Mouse (Mus musculus): ENCODE measurements around the gene Endog. TPM values are rescaled to one million over a fixed set of nuclear protein-coding genes. Genes with fewer than 3 reads are reported as not detected.
A peak's percentile ranks its signal among the peaks of the same experiment; 100 is the strongest.
"Not testable (repeated sequence)": the region's sequence is repeated elsewhere in the genome, so short reads cannot be mapped to it uniquely, and the experiment has no call there.

Endog gene
- polyA plus RNA-seq, 1 experiment from 2014 or later = 30.4 TPM

DNA sequence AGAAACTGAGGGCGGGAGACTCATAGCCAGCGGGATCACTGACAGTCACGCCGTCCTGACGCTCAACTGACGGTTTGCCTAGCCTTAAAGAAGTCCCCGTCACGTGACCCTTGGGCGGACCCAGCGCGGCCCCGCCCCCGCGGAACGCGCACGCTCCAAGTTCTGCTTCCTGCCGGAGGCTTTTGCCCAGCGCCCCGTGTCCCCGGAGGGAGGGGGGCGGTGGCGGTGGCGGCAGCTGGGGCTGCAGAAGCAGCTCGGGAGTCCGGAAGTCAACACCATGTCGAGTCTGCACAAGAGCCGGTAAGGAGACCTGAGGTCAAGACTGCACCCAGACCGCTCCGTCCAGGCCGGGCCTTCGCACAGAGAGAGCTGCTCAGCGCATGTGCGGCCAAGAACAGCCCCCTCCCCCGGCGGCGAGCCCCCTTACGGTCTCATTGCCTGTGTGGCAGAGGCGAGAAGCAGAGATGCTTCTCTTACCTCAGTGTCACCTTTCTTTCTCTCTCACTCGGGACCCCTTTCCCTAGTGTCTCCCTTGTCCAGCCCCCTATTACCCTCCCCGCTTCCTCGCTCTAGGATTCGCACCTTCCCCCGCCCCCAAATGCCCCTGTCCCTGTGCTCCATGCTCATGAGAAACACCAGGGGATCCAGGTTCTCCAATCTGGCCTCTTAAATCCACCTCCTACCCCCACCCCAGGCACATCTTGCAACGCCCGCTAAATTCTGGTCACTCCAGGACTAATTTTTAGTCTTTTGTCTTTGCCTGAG lies 37.5 kb upstream of the Endog start, which contains the start of gene Tbc1d13:
Gene Tbc1d13, plus strand, starts transcription at position 134 of the 765 bp plus-strand sequence.
- WGBS = under 1% methylated on average over 46 of the region's 46 CpGs
- peaks cover 18% of the 10 kb centered on the region for H3K4me1 ChIP-seq (ENCODE audit: control insufficient read depth, insufficient read depth, low read length)
- peak; percentile 94 for ATAC-seq (ENCODE audit: low read depth)
- peak within 1 kb of the TSS; percentile 82 for H3K4me3 ChIP-seq (ENCODE audit: low read depth, low read length)
- H3K9me3 ChIP-seq (ENCODE audit: control insufficient read depth, low read length) = no peaks in the 10 kb centered on the region
- peak within 1 kb of the TSS; percentile 79 for H3K9ac ChIP-seq (replicated peaks; ENCODE audit: low read depth, low read length)
- peak within 1 kb of the TSS; percentile 70 for H3K27ac ChIP-seq (ENCODE audit: low read depth, low read length)
- H3K36me3 ChIP-seq (ENCODE audit: control insufficient read depth, insufficient read depth, low read length) = peaks cover 9% of the 10 kb centered on the region; the same call in 1 of the 2 replicates
- H3K27me3 ChIP-seq (ENCODE audit: control insufficient read depth, insufficient read depth, low read length) = no peaks in the 10 kb centered on the region
- H3K4me2 ChIP-seq (ENCODE audit: low read depth, low read length) = peak within 1 kb of the TSS; percentile 96

DNA sequence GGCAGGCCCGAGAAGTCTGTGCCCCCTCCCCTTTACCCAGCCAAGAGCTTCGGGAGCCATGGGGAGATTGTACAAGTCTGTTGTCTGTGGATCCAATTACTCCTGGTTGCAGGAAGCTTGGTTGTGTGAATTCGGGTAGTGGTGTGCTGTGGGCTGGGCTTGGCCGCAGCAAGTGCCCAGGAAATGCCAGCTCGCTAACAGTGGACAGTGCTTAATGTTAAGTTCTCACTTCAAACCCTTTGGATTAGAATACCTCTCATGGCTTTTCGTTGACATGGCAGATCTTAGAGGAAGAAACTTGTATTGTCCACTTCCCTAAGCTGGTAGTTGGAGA lies 36.9 kb upstream of the Endog start:
- H3K27me3 ChIP-seq (ENCODE audit: control insufficient read depth, insufficient read depth, low read length) = no peaks in the 10 kb centered on the region
- peak overlapping the region; percentile 70; the same call in 1 of the 2 replicates for H3K27ac ChIP-seq (ENCODE audit: low read depth, low read length)
- 27% methylated on average over 6 of the region's 6 CpGs for WGBS
- no peaks in the 10 kb centered on the region for H3K9me3 ChIP-seq (ENCODE audit: control insufficient read depth, low read length)
- H3K4me1 ChIP-seq (ENCODE audit: control insufficient read depth, insufficient read depth, low read length) = peaks cover 18% of the 10 kb centered on the region
- H3K9ac ChIP-seq (replicated peaks; ENCODE audit: low read depth, low read length) = peak overlapping the region; percentile 79
- H3K4me3 ChIP-seq (ENCODE audit: low read depth, low read length) = peak overlapping the region; percentile 82
- H3K4me2 ChIP-seq (ENCODE audit: low read depth, low read length) = peak overlapping the region; percentile 96
- peaks cover 9% of the 10 kb centered on the region; the same call in 1 of the 2 replicates for H3K36me3 ChIP-seq (ENCODE audit: control insufficient read depth, insufficient read depth, low read length)
- 0 out of 2 replicates have a peak, but pooled peaks have one; percentile 16 for ATAC-seq (ENCODE audit: low read depth)

DNA sequence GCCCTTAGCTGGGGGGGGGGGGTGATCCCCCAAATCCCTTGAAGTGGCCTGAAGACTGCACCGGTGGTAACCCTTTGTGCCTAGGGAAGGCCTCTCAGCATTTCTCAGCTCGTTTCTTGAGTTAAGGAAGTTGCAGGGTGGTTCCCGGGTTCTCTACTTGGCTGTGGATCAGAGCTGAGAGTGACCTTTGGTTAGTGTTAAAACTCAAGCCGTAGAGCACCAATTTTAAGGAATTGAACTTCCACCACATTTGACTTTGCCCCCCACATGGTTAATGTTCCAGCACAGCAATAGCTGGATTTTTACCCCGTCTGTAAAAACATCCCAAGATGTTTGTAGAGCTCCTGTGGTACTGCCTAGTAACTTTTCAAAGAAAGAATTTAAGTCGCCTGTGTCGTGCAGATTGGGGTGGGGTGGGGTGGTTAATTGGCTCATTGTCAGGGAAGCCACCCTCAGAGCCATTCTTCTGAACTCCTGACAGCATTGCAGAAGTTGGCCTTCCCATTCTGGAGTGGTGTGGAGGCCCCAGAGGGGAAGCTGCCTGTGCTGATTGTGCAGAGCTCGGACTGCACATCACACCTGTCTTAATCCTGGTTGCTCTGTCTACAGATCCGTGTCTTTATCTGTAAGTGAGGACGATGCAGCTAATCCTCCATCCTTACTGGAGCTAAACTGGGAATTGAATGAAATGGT lies 36.2 kb upstream of the Endog start:
- H3K27me3 ChIP-seq (ENCODE audit: control insufficient read depth, insufficient read depth, low read length) = no peaks in the 10 kb centered on the region
- ATAC-seq (ENCODE audit: low read depth) = no peak
- H3K4me1 ChIP-seq (ENCODE audit: control insufficient read depth, insufficient read depth, low read length) = peaks cover 18% of the 10 kb centered on the region
- peak overlapping the region; percentile 82; the same call in 1 of the 2 replicates for H3K4me3 ChIP-seq (ENCODE audit: low read depth, low read length)
- peaks cover 11% of the 10 kb centered on the region; the same call in 1 of the 2 replicates for H3K36me3 ChIP-seq (ENCODE audit: control insufficient read depth, insufficient read depth, low read length)
- no peak overlapping the region for H3K27ac ChIP-seq (ENCODE audit: low read depth, low read length)
- H3K9ac ChIP-seq (replicated peaks; ENCODE audit: low read depth, low read length) = peak overlapping the region; percentile 79
- 45% methylated on average over 10 of the region's 10 CpGs for WGBS
- peak overlapping the region; percentile 96 for H3K4me2 ChIP-seq (ENCODE audit: low read depth, low read length)
- no peaks in the 10 kb centered on the region for H3K9me3 ChIP-seq (ENCODE audit: control insufficient read depth, low read length)

DNA sequence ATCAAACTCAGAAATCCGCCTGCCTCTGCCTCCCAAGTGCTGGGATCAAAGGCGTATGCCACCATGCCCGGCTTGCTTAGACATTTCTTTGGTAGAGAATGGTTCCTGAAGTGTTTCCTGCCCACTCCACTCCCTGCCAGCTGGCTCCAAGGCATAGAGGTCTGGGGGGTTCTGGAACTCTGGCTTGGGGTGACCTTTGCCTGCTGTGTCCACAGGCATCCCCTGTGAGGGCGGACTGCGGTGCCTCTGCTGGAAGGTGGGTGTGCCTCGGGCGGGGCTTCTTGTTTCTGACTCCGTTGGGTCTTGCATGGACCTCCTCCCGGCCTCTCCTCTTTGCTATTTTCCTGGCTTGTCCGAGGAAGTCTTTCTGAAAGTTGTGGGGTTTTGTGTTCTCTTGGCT lies 34.8 kb upstream of the Endog start:
- WGBS = 91% methylated on average over 10 of the region's 10 CpGs
- Histone ChIP-seq H3K9me3 (ENCODE audit: control insufficient read depth, low read length) (no peaks in the 10 kb centered on the region), H3K4me3 (ENCODE audit: low read depth, low read length) (no peak overlapping the region), H3K4me2 (ENCODE audit: low read depth, low read length) (no peak overlapping the region), H3K27ac (ENCODE audit: low read depth, low read length) (no peak overlapping the region), H3K36me3 (ENCODE audit: control insufficient read depth, insufficient read depth, low read length) (peaks cover 25% of the 10 kb centered on the region), H3K4me1 (ENCODE audit: control insufficient read depth, insufficient read depth, low read length) (peaks cover 18% of the 10 kb centered on the region), H3K27me3 (ENCODE audit: control insufficient read depth, insufficient read depth, low read length) (no peaks in the 10 kb centered on the region), H3K9ac (replicated peaks; ENCODE audit: low read depth, low read length) (no peak overlapping the region)
- ATAC-seq (ENCODE audit: low read depth) = no peak

DNA sequence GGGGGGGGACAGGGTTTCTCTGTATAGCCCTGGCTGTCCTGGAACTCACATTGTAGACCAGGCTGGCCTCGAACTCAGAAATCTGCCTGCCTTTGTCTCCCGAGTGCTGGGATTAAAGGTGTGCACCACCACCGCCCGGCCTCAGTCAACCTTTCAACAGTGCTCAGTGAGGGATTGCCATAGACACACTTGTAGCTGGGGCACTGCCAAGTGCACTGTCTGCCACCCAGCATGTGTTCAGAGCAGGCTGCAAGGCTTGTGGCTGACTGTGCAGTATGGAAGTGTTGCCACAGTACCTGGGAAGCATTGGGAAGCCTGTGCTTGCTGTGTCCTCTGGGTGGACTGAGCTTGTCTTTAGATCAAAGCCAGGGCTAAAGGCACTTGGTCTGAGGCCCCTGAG lies 31.3 kb upstream of the Endog start:
- WGBS = 89% methylated on average over 4 of the region's 4 CpGs

DNA sequence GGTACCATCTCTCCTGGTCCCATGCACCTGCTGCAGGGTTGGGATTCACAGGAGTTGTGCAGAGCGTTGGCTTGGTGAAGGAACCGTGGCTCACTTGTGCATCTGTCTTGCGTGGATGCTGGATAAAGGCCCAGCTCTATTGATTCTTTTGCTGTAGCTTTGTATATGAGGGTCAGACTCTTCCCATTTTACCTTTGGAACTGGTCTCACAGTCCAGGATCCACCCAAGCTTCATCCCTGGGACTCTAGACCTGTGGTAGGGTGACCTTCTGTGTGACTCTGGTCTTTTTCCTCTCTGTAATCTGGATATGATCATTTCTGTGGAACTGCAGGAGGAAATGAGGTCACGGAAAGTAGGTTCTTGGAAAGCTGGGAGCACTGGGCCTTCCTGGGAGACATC lies 26.9 kb upstream of the Endog start:
- no peak overlapping the region for H3K9ac ChIP-seq (replicated peaks; ENCODE audit: low read depth, low read length)
- no peak for ATAC-seq (ENCODE audit: low read depth)
- no peaks in the 10 kb centered on the region for H3K27me3 ChIP-seq (ENCODE audit: control insufficient read depth, insufficient read depth, low read length)
- 99% methylated on average over 4 of the region's 4 CpGs for WGBS
- peaks cover 69% of the 10 kb centered on the region for H3K36me3 ChIP-seq (ENCODE audit: control insufficient read depth, insufficient read depth, low read length)
- no peak overlapping the region for H3K4me3 ChIP-seq (ENCODE audit: low read depth, low read length)
- H3K27ac ChIP-seq (ENCODE audit: low read depth, low read length) = no peak overlapping the region
- no peaks in the 10 kb centered on the region for H3K4me1 ChIP-seq (ENCODE audit: control insufficient read depth, insufficient read depth, low read length)
- no peak overlapping the region for H3K4me2 ChIP-seq (ENCODE audit: low read depth, low read length)
- H3K9me3 ChIP-seq (ENCODE audit: control insufficient read depth, low read length) = no peaks in the 10 kb centered on the region

More for the DNA sequence above, 31.3 kb upstream of the Endog start:
- not testable (repeated sequence) for H3K4me3 ChIP-seq (ENCODE audit: low read depth, low read length); H3K4me1 ChIP-seq (ENCODE audit: control insufficient read depth, insufficient read depth, low read length); H3K4me2 ChIP-seq (ENCODE audit: low read depth, low read length); H3K9ac ChIP-seq (replicated peaks; ENCODE audit: low read depth, low read length); ATAC-seq (ENCODE audit: low read depth); H3K9me3 ChIP-seq (ENCODE audit: control insufficient read depth, low read length); H3K27me3 ChIP-seq (ENCODE audit: control insufficient read depth, insufficient read depth, low read length); H3K27ac ChIP-seq (ENCODE audit: low read depth, low read length)
- peaks cover 53% of the 10 kb centered on the region for H3K36me3 ChIP-seq (ENCODE audit: control insufficient read depth, insufficient read depth, low read length)

DNA sequence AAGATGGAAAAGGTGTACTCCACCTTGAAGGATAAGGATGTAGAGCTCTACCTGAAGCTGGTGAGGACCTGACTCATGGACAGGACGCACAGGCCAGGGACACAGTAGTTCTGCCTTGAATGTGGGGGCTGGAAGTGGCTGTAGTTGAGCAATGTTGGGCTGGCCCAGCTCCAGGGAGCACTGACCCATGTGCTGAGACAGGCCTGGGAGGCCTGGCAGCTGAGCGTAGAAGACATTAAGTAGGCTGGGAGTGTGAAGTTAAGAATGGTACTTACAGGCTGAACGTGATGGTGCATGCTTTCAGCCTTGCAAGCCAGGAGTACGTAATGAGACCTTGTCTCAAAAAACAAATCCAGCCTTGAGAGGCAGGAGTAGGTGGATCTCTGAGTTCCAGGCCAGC lies 23.8 kb upstream of the Endog start:
- 98% methylated on average over 4 of the region's 4 CpGs for WGBS
- H3K27me3 ChIP-seq (ENCODE audit: control insufficient read depth, insufficient read depth, low read length) = no peaks in the 10 kb centered on the region
- H3K9ac ChIP-seq (replicated peaks; ENCODE audit: low read depth, low read length) = no peak overlapping the region
- peaks cover 62% of the 10 kb centered on the region for H3K36me3 ChIP-seq (ENCODE audit: control insufficient read depth, insufficient read depth, low read length)
- H3K4me3 ChIP-seq (ENCODE audit: low read depth, low read length) = no peak overlapping the region
- no peak overlapping the region for H3K4me2 ChIP-seq (ENCODE audit: low read depth, low read length)
- no peaks in the 10 kb centered on the region for H3K9me3 ChIP-seq (ENCODE audit: control insufficient read depth, low read length)
- no peak overlapping the region for H3K27ac ChIP-seq (ENCODE audit: low read depth, low read length)
- H3K4me1 ChIP-seq (ENCODE audit: control insufficient read depth, insufficient read depth, low read length) = no peaks in the 10 kb centered on the region
- no peak for ATAC-seq (ENCODE audit: low read depth)

DNA sequence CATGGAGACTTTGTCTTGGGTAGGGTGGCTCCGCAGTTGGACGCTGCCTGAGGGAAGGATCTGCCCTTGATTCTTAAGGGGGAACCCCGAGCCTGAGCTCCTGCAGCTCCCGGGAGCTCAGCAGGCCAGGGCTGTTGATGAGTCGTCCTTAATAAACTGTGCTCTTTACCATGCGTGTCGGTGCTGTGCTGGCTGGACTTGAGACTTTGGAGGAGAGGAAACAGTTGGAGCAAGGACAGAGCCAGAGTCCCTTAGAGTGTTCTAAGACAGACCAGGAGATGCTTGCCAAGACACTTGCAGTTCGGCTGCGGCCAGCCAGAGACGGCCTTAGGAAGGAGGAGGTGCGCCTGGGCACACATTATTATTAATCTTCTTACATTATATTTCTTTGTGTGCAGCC lies 19.5 kb upstream of the Endog start:
- no peaks in the 10 kb centered on the region for H3K9me3 ChIP-seq (ENCODE audit: control insufficient read depth, low read length)
- no peaks in the 10 kb centered on the region for H3K4me1 ChIP-seq (ENCODE audit: control insufficient read depth, insufficient read depth, low read length)
- no peak for ATAC-seq (ENCODE audit: low read depth)
- no peak overlapping the region for H3K4me2 ChIP-seq (ENCODE audit: low read depth, low read length)
- H3K4me3 ChIP-seq (ENCODE audit: low read depth, low read length) = no peak overlapping the region
- H3K27ac ChIP-seq (ENCODE audit: low read depth, low read length) = no peak overlapping the region
- WGBS = 91% methylated on average over 11 of the region's 11 CpGs
- peaks cover 33% of the 10 kb centered on the region for H3K36me3 ChIP-seq (ENCODE audit: control insufficient read depth, insufficient read depth, low read length)
- H3K27me3 ChIP-seq (ENCODE audit: control insufficient read depth, insufficient read depth, low read length) = no peaks in the 10 kb centered on the region
- no peak overlapping the region for H3K9ac ChIP-seq (replicated peaks; ENCODE audit: low read depth, low read length)

DNA sequence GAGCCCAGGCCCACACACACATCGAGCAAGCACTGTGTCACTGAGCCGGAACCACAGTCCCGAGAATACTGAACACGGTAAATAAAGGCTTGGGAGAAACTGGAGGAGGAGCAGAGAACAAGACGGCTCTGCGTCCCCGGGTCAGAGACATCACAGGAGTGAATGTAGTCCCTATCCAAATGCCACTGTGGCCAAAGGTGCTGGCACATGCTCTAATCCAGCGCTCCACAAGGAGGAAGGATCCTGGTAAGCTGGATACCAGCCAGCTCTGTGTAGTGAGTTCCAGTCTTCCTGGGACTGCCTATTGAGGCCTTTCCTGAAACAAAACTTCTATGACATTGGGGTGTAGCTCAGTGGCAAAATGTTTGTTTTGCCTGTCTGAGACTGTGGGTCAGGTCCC lies 18.7 kb upstream of the Endog start:
- no peak overlapping the region for H3K4me3 ChIP-seq (ENCODE audit: low read depth, low read length)
- WGBS = 80% methylated on average over 8 of the region's 8 CpGs

More for the DNA sequence above, 18.7 kb upstream of the Endog start:
- Histone ChIP-seq H3K27ac (ENCODE audit: low read depth, low read length) (no peak overlapping the region), H3K27me3 (ENCODE audit: control insufficient read depth, insufficient read depth, low read length) (no peaks in the 10 kb centered on the region), H3K4me2 (ENCODE audit: low read depth, low read length) (no peak overlapping the region), H3K9ac (replicated peaks; ENCODE audit: low read depth, low read length) (no peak overlapping the region), H3K9me3 (ENCODE audit: control insufficient read depth, low read length) (no peaks in the 10 kb centered on the region), H3K4me1 (ENCODE audit: control insufficient read depth, insufficient read depth, low read length) (no peaks in the 10 kb centered on the region), H3K36me3 (ENCODE audit: control insufficient read depth, insufficient read depth, low read length) (peaks cover 25% of the 10 kb centered on the region)
- ATAC-seq (ENCODE audit: low read depth) = no peak

Data from neural tube, embryonic 14.5 days (tissue).